Mouse (Mus musculus): Measurements from ENCODE around the gene Kremen2.

GRCm38 (mm10) chr17:23771284-23772218 is 25.9 kb upstream of the Kremen2 start, which contains the start of gene Flywch1:
- TF ChIP-seq CTCF (IDR thresholded peaks at IDR 0.05; ENCODE audit: low read depth, low read length) (no peak), POLR2A (IDR thresholded peaks at IDR 0.05; ENCODE audit: borderline replicate concordance, low read depth, low read length) (peak; percentile 44; the same call in 1 of the 2 replicates)
